Mouse (Mus musculus): Measurements from ENCODE around the gene Slc16a12.

DNA sequence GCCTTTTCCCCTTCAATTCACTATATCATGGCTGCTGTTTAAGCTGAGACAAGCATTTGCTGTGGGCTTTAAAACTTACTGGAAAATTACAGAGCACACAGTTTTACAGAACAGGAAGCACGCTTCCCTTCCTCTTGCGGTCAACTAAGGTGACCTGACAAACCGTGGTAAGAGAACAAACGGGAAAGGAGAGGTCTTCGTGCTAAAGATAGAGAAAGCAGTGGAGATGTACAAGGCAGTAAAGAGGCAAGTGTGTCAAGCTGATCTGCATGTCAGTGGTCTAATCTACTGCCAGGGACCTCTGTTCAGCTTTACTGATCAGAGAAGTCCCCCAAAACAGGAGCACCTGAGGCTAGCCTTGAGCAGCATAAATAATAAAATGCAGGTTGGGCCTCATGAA lies 21.7 kb downstream of the Slc16a12 start:
- TF ChIP-seq CTCF (IDR thresholded peaks at IDR 0.05; ENCODE audit: control insufficient read depth, insufficient read depth, insufficient read length), result no peak
- TF ChIP-seq USF1 (IDR thresholded peaks at IDR 0.05; ENCODE audit: low read depth), result no peak
- no peak for TF ChIP-seq MYOD1 (IDR thresholded peaks at IDR 0.05; ENCODE audit: control insufficient read depth, insufficient read length, low read depth)
- TF ChIP-seq MAX (IDR thresholded peaks at IDR 0.05), result no peak
- TF ChIP-seq CEBPB (IDR thresholded peaks at IDR 0.05; ENCODE audit: low read depth), result no peak
- TF ChIP-seq MYOG (IDR thresholded peaks at IDR 0.05; ENCODE audit: control insufficient read depth, extremely low read depth, insufficient read length), result no peak

Data from C2C12 (cell line).